Mouse (Mus musculus) forebrain, embryonic 16.5 days (tissue): ENCODE results near the gene Fli1. TPM values are rescaled to one million over a fixed set of nuclear protein-coding genes. Genes with fewer than 3 reads are reported as not detected.

ENCODE experiments used
- polyA plus RNA-seq: library from polyadenylated mRNA; unstranded; fragments of >200 nt; fragmentation: Nextera tagmentation; extraction: Ambion mirVana; gene quantifications from 2 replicates; pipeline ENCODE4 v1.2.1, GENCODE M21; 2015

Gene Fli1
- polyA plus RNA-seq, 1 experiment from 2014 or later: 7.3 TPM

Other genes with a start within 250 kb of the Fli1 start
- gene Kcnj5, start 198.5 kb downstream of the Fli1 start, polyA plus RNA-seq: 0.68 and 0.73 TPM in 2 replicates
- gene Kcnj1, start 170.4 kb downstream of the Fli1 start, polyA plus RNA-seq: not detected in 2 replicates
- 21.3 and 26.2 TPM in 2 replicates for gene Ets1, start 93.4 kb upstream of the Fli1 start, polyA plus RNA-seq